Mouse (Mus musculus) layer of hippocampus, adult 2 months (tissue): Measurements from ENCODE around the gene Wdfy2. TPM values are rescaled to one million over a fixed set of nuclear protein-coding genes. Genes with fewer than 3 reads are reported as not detected.

ENCODE experiments used
- DNase-seq, 2 experiments: peaks; one replicate each; pipeline ENCODE4 v3.0.0; 2022; ENCODE audit warnings: low spot score in 2 of 2
- H3K27ac ChIP-seq: fragments of 200-600 bp; 2 replicates; pipeline ENCODE4 v1.8.1; 2022
- H3K4me3 ChIP-seq: fragments of 200-600 bp; 2 replicates; pipeline ENCODE4 v1.8.1; 2022; ENCODE audit warnings: mild to moderate bottlenecking
- CTCF ChIP-seq: fragments of 200-600 bp; conservative IDR thresholded peaks from 2 replicates; pipeline ENCODE4 v1.8.1; 2022; ENCODE audit warnings: antibody characterized with exemption, mild to moderate bottlenecking, moderate library complexity
- long read RNA-seq, 2 experiments: library from polyadenylated mRNA; stranded (forward); transcript quantifications; one replicate each; pipeline ENCODE4 v2.0.0; 2021; ENCODE audit warnings: borderline mapping rate in 2 of 2
- total RNA-seq, 2 experiments: library from RNA; stranded (reverse); gene quantifications; 2 replicates each; pipeline ENCODE4 v1.2.3; 2021

Wdfy2 gene
- 10 to 100 TPM; 15.2 to 16.5 TPM for total RNA-seq
- long read RNA-seq, experiment 1, full-length matches to known transcripts = 7 of 14 reads
- long read RNA-seq, experiment 1, partial matches to known transcripts = 3 of 14 reads
- long read RNA-seq, experiment 1, other reads (novel, unspliced or antisense) = 4 of 14 reads
- long read RNA-seq, experiment 2, full-length matches to known transcripts = 4 of 12 reads
- long read RNA-seq, experiment 2, partial matches to known transcripts = 6 of 12 reads
- long read RNA-seq, experiment 2, other reads (novel, unspliced or antisense) = 2 of 12 reads

DNA sequence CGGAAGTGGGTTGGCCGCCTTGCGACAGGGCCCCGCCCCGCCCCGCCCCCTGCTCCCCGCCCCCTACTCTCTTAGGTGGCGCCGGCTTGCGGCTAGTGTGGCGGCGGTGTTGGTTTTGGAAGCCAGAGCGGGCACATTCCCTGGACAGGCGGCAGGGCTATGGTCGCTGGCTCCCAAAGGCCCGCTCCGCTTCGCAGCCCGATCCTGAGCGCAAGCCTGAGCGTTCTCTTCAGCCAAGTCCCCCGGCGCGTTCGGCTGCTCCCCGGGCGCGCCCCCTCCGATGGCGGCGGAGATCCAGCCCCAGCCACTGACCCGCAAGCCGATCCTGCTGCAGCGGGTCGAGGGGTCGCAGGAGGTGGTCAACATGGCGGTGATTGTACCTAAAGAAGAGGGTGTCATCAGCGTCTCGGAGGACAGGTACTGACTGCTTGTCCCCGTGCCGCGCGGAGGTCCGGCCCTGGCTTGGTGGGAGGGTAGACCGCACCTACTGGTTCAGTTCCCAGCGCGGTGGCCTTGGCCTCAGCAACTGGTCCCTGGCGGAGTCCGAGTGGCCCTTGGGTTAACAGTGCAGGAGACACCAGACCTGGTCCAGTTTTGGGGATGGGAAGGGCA lies at the start of gene Wdfy2:
Gene Wdfy2, plus strand, starts transcription at position 38 of the 612 bp plus-strand sequence.
- peak within 1 kb of the TSS; percentile 99 for H3K4me3 ChIP-seq
- peak in 1 of 2 experiments; percentile 35 for DNase-seq
- no peak for TF ChIP-seq CTCF
- peak within 1 kb of the TSS; percentile 90 for H3K27ac ChIP-seq

DNA sequence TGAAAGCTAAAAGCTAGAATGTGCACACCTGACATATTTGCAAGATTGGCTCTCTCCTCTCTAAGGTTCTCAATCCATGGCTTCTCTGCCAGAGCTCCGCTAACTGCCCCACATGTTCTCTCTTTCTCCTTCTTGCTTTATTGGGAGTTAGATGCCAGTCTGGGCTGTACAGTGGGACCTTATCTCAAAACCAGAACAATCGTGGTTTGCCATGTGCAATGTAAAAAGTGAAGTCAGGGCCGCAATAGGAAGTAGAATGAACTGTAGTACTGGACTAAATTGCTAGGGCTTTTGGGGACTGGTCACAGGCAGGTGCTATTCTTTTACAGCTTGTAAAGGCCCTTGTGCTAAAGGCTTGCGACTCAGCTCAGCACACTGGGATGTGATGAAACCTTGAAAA lies 48.2 kb upstream of the Wdfy2 start:
- H3K4me3 ChIP-seq = no peak overlapping the region
- no peak for TF ChIP-seq CTCF
- DNase-seq = no peak
- H3K27ac ChIP-seq = no peak overlapping the region

DNA sequence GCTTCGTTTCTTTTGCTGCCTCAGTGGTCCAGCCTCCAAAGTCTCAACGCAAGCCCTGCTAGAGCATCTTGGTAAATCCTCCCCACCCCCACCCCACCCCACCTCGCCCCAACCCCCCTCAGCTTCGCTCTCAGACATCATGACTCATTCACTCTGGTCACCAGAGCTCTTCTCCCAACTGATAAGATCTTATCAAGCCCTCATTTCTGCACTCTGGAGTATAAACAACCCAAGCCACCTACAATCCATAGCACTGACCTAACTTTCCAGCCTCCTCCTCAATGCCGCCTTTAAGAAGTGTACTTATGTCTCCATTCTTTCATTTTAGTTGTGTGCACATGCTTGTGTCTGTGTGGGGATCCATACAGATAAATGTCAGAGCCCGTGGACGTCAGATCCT lies 41.8 kb upstream of the Wdfy2 start:
- Histone ChIP-seq H3K27ac (no peak overlapping the region), H3K4me3 (no peak overlapping the region)
- TF ChIP-seq CTCF = no peak
- no peak for DNase-seq

DNA sequence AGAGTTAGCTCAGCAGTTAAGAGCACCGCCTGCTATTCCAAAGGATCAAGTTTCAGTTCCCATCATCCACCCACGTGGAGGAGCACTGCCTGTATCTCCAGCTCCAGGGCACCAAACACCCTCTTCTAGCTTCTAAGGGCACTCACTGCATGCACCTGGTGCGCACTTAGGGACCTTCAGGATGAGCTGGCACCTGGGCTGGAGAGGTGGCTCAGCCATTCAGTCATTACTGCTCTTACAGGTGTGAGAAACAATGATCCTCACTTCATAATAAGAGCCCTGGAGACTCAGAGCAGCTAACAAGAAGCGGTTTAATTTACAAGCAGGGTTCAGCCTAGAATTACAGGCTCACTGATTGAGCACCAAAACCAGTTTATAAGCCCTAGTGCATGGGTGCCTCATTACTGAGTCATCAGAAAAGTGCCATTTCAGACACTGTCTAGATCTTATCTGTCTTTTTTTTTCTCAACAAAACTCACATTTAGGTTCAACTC lies 38.8 kb upstream of the Wdfy2 start:
- H3K4me3 ChIP-seq = no peak overlapping the region
- no peak for TF ChIP-seq CTCF
- DNase-seq = no peak
- H3K27ac ChIP-seq = no peak overlapping the region

DNA sequence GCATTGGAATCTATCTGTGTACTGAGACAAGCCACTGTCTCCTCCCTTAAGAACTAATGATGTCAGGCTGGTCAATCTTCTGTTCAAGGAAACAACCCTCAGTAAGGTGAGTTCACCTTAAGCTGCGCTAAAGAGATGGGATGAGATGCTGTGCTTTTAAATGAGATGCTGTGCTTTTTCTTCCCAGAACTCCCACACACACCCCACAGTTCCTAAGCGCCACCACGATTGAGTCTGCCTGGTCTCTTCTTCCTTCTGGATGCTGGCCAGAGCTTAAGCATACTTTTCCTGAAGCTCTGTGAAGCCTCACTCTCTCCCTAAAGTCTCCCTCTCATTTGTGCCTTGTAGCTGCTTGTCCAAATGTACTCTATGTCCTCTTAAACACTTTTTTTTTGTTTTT lies 36.7 kb upstream of the Wdfy2 start:
- peak in 1 of 2 experiments; percentile 7 for DNase-seq
- Histone ChIP-seq H3K4me3 (no peak overlapping the region), H3K27ac (no peak overlapping the region)
- TF ChIP-seq CTCF = no peak

DNA sequence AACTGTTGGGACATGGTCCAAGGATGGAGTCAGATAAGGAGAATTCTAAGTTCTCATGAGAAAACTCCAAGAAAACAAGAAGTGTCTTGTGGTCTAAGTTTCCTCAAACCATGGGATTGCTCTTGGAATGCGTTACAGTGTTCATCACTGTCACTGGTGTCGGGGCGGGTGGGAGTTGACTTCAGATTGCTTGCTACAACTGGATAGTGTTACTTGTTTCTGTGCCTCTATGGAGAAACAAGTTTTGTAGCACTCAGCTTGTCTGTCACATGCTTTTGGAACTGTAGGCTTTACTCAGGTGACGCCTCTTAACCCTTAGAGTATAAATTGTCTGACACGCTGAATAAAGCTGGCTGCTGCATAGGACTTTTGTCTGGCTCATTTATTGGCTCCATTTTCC lies 34.3 kb upstream of the Wdfy2 start:
- no peak for DNase-seq
- no peak for TF ChIP-seq CTCF
- Histone ChIP-seq H3K4me3 (no peak overlapping the region), H3K27ac (no peak overlapping the region)

DNA sequence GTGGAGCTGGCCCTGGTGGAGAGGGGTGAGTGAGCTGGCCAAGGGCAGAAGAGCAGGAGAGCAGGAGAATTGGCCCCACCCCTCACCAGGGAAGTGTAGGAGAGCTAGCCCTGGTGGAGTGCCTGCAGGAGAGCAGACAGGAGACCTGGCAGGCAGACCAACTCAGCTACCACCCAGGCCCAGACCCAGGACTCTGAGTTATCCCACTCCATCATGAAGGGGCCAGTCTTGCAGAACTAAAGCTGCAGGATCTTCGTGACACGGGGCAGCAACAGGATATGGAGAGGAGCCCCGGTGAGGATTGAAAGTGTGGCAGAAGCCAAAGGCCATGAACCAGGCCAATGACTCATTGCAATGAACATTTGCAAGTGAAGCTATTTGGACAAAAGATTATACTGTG lies 30.6 kb upstream of the Wdfy2 start:
- DNase-seq = no peak
- H3K27ac ChIP-seq = no peak overlapping the region
- no peak overlapping the region for H3K4me3 ChIP-seq
- TF ChIP-seq CTCF = no peak

DNA sequence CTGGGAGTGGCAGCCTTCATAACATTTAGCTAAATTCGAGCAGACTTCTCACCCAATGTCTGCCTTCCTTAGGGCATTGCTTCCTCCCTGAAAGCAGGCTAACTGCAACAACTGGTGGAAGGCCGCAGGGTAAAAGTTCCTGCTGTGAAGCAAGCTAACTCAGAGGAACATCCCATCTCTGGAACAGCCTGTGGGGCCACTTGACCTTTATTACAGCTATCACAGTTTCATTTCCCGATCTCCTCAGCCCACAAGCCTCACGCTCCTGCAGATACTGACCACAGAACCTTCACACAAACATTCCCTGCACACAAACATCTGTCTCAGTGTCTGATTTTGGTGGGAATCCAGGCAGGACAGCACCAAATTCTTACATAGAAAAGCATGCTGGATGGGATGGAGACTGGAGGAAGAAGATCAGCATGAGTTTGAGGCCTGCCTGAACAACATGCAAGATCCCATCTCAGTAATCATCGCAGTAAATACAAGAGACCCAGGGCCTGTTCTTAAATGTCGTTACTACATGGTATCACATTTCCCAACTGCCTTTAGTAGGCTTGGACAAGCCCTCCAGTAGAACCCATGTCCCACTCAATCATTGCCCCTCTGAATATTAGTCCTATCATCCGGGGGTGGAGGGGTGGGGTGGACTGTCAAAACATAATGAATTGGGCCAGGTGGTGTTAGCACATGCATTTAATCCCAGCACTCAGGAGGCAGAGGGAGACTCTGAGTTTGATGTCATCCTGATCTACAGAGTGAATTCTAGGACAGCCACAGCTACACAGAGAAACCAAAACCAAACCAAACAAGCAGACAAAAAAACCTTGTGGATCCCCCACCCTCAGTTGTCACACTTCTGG lies 28.6 kb upstream of the Wdfy2 start:
- Histone ChIP-seq H3K27ac (no peak overlapping the region), H3K4me3 (no peak overlapping the region)
- TF ChIP-seq CTCF = no peak
- DNase-seq = no peak

DNA sequence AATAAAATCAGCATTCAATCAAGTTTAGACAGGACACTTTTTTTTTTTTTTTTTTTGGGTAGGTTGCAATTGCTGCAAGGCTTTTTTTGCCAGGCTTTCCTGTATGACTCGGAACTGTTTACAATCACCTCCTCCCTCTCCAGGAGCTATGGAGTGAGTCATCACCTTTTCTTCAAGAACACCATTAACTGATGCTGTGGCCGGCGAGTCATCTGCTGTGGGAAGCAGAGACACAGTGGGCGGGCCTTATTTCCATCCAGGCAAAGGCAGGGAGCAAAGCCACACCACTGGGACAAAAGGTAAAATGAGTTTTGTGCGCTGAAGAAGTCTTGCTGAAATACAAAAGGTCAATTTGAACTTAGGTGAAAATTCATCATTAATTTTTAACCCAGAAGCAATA lies 24.7 kb upstream of the Wdfy2 start:
- Histone ChIP-seq H3K4me3 (no peak overlapping the region), H3K27ac (no peak overlapping the region)
- TF ChIP-seq CTCF = no peak
- no peak for DNase-seq

DNA sequence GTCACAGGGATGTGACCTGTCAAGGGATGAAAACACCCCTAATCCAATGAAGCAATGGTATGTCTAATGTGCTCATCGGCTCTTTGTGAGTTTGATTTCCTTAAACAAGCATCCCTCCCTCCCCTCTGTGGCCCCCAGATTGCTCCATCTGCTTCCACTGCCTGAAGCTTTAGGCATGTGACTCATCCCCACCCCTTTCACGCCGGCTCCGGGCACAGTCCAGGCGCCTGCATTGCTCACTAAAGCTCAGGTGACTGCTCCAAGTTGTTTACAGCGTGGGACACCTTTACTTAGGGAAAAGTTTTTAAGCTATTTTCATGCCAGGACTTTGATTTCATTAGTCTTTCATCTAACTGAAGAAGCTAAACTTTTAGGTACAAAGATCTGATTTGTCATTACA lies 22.9 kb upstream of the Wdfy2 start:
- TF ChIP-seq CTCF = no peak
- DNase-seq = no peak
- no peak overlapping the region for H3K4me3 ChIP-seq
- no peak overlapping the region for H3K27ac ChIP-seq

DNA sequence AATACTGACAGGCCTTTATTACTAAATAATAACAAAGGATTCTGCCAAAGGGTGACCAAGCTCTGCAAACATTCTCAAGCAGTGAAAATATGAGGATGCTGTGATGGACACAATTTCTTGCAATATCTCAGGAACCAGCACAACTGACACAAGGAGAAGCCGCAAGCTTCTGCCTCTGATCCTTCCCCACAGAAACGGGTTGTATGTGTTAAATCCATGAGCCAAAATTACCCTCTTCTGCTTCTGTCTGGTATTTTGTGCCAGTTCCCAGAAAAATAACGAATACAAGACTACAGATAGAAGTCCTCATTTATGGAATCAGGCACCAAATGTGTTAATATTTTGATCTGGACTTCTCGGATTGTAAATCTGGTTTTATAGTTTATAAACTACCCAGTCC lies 20.7 kb upstream of the Wdfy2 start:
- Histone ChIP-seq H3K4me3 (no peak overlapping the region), H3K27ac (peak overlapping the region; percentile 48; the same call in 1 of the 2 replicates)
- TF ChIP-seq CTCF = no peak
- DNase-seq = no peak

DNA sequence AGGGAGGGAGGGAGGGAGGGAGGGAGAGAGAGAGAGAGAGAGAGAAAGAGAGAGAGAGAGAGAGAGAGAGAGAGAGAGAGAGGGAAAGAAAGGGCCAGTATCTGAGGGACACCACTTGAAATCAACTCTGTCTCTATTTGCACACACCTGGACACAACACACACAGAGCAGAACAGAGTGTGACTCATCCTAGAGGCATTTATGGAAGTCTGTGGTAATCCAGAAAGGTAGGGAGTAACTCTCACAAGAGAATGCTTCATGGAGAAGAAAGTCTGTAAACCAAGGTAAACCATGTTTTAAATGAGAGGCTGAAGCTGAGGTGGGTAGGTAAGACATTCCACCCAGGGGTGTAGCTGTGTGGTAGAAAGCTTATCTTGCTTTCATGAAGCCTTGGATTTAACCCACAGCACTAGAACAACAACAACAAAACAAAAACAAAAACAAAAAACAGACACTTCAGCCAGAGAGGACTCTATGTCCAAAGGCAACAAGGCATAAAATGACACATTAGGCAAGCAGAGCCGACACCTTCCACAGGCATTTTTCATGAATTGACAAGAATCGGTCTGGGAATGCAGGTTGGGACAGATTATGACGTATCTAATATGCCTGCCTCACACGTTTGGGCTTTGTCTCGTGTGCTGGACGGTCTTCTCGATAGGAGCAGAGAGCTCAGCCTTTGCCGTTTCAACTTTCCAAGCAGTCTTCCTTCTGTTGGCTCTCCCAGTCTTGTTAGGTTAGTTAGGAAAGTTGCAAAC lies 11.7 kb upstream of the Wdfy2 start:
- Histone ChIP-seq H3K4me3 (no peak overlapping the region), H3K27ac (no peak overlapping the region)
- DNase-seq = no peak
- no peak for TF ChIP-seq CTCF
